Mouse (Mus musculus) liver, adult 2 months (tissue): ENCODE measurements at regions not wholly inside any gene's neighbourhood (a gene's known extent, or its start where the extent isn't known, plus 50 kb on each side); places are given as distances from the start of the nearest gene placed in this dataset.

Source experiments
- DNase-seq: peaks from one replicate; pipeline ENCODE4 v3.0.0-alpha.2; 2011; ENCODE audit warnings: low read depth, low spot score; ENCODE audit errors: extremely low read depth
- H3K27ac ChIP-seq: fragments of 200-500 bp; replicated peaks from 2 replicates; pipeline ENCODE4 v1.5.1; 2012; ENCODE audit warnings: low read depth, mild to moderate bottlenecking, control low read depth, inconsistent platforms, low read length; ENCODE audit not compliant: insufficient read depth
- H3K27me3 ChIP-seq: fragments of 200-500 bp; 2 replicates; pipeline ENCODE4 v1.6.1; 2012; ENCODE audit warnings: mild to moderate bottlenecking, moderate library complexity, low read length, inconsistent platforms; ENCODE audit not compliant: control insufficient read depth, insufficient read depth
- H3K36me3 ChIP-seq: fragments of 200-500 bp; 2 replicates; pipeline ENCODE4 v1.6.1; 2012; ENCODE audit warnings: low read length, inconsistent platforms; ENCODE audit not compliant: control insufficient read depth, insufficient read depth
- H3K4me1 ChIP-seq: fragments of 200-500 bp; 2 replicates; pipeline ENCODE4 v1.6.1; 2011; ENCODE audit warnings: low read length; ENCODE audit not compliant: control insufficient read depth, insufficient read depth
- H3K4me3 ChIP-seq: fragments of 200-500 bp; 2 replicates; pipeline ENCODE4 v1.5.1; 2011; ENCODE audit warnings: low read depth, mild to moderate bottlenecking, control low read depth, low read length, moderate library complexity; ENCODE audit not compliant: insufficient read depth
- H3K79me2 ChIP-seq: fragments of 200-500 bp; 2 replicates; pipeline ENCODE4 v1.6.1; 2012; ENCODE audit warnings: inconsistent platforms, mild to moderate bottlenecking, low read length, moderate library complexity; ENCODE audit not compliant: control insufficient read depth, insufficient read depth
- H3K9ac ChIP-seq: fragments of 200-500 bp; 2 replicates; pipeline ENCODE4 v1.6.1; 2012; ENCODE audit warnings: low read depth, mild to moderate bottlenecking, control low read depth, inconsistent platforms, low read length
- CTCF ChIP-seq: fragments of 200-500 bp; IDR thresholded peaks from 2 replicates; pipeline ENCODE4 v1.5.1; 2011; ENCODE audit warnings: low read depth, low read length, control low read depth
- POLR2A ChIP-seq: fragments of 200-500 bp; IDR thresholded peaks from 2 replicates; pipeline ENCODE4 v1.6.1; 2011; ENCODE audit warnings: low read length, control low read depth; ENCODE audit not compliant: insufficient read depth; ENCODE audit errors: extremely low read depth
- WGBS: fragments of 180-500 bp; shearing (Covaris S2); methylation state at CpG from one replicate; pipeline ENCODE4 v1.1.7; 2018; 5-methylcytosine and 5-hydroxymethylcytosine counted together

- Histone ChIP-seq H3K27ac (no peak overlapping the region), H3K4me3 (no peak overlapping the region), H3K9ac (no peak overlapping the region), H3K4me1 (no peaks in the 10 kb centered on the region), H3K27me3 (no peaks in the 10 kb centered on the region), H3K79me2 (no peaks in the 10 kb centered on the region), H3K36me3 (no peaks in the 10 kb centered on the region)
- WGBS = 88% methylated on average over 2 of the region's 2 CpGs
- DNase-seq = no peak
- TF ChIP-seq CTCF (no peak), POLR2A (no peak)
These were observed 369.6 kb downstream of the Fgf9 start for GRCm38 (mm10) chr14:58439963-58440362.

GRCm38 (mm10) chr14:58436096-58436495 is 365.7 kb downstream of the Fgf9 start:
- WGBS = 71% methylated on average over 3 of the region's 3 CpGs
- DNase-seq = no peak
- no peaks in the 10 kb centered on the region for H3K79me2 ChIP-seq
- H3K4me1 ChIP-seq = no peaks in the 10 kb centered on the region
- no peak for TF ChIP-seq POLR2A
- H3K27me3 ChIP-seq = no peaks in the 10 kb centered on the region
- no peak overlapping the region for H3K27ac ChIP-seq
- no peaks in the 10 kb centered on the region for H3K36me3 ChIP-seq
- H3K9ac ChIP-seq = no peak overlapping the region
- H3K4me3 ChIP-seq = no peak overlapping the region

GRCm38 (mm10) chr14:58426472-58426871 is 356.1 kb downstream of the Fgf9 start:
- WGBS = 68% methylated on average over 6 of the region's 6 CpGs
- no peak overlapping the region for H3K4me3 ChIP-seq
- no peaks in the 10 kb centered on the region for H3K4me1 ChIP-seq
- no peak overlapping the region for H3K9ac ChIP-seq
- H3K79me2 ChIP-seq = no peaks in the 10 kb centered on the region
- no peaks in the 10 kb centered on the region; the same call in 1 of the 2 replicates for H3K27me3 ChIP-seq
- no peaks in the 10 kb centered on the region for H3K36me3 ChIP-seq
- H3K27ac ChIP-seq = no peak overlapping the region
- no peak for DNase-seq
- TF ChIP-seq POLR2A = no peak
- no peak for TF ChIP-seq CTCF

GRCm38 (mm10) chr14:58421904-58422303 is 351.6 kb downstream of the Fgf9 start:
- Histone ChIP-seq H3K9ac (no peak overlapping the region), H3K4me1 (no peaks in the 10 kb centered on the region), H3K36me3 (no peaks in the 10 kb centered on the region), H3K27me3 (no peaks in the 10 kb centered on the region; the same call in 1 of the 2 replicates), H3K4me3 (no peak overlapping the region), H3K79me2 (no peaks in the 10 kb centered on the region), H3K27ac (no peak overlapping the region)
- no peak for TF ChIP-seq POLR2A
- TF ChIP-seq CTCF = no peak
- 68% methylated on average over 5 of the region's 5 CpGs for WGBS
- no peak for DNase-seq

GRCm38 (mm10) chr14:58417545-58417944 is 347.2 kb downstream of the Fgf9 start:
- H3K79me2 ChIP-seq = no peaks in the 10 kb centered on the region
- no peak for DNase-seq
- WGBS = 72% methylated on average over 1 of the region's 1 CpGs
- no peak overlapping the region for H3K4me3 ChIP-seq
- TF ChIP-seq POLR2A (no peak), CTCF (no peak)
- no peaks in the 10 kb centered on the region for H3K36me3 ChIP-seq
- no peak overlapping the region for H3K9ac ChIP-seq
- no peaks in the 10 kb centered on the region; the same call in 1 of the 2 replicates for H3K27me3 ChIP-seq
- H3K4me1 ChIP-seq = no peaks in the 10 kb centered on the region
- no peak overlapping the region for H3K27ac ChIP-seq

GRCm38 (mm10) chr14:58392055-58392726 is 321.8 kb downstream of the Fgf9 start:
- H3K9ac ChIP-seq = no peak overlapping the region
- TF ChIP-seq POLR2A (no peak), CTCF (no peak)
- H3K27ac ChIP-seq = no peak overlapping the region
- H3K36me3 ChIP-seq = no peaks in the 10 kb centered on the region
- no peak for DNase-seq
- H3K79me2 ChIP-seq = no peaks in the 10 kb centered on the region
- no peaks in the 10 kb centered on the region for H3K4me1 ChIP-seq
- no peak overlapping the region for H3K4me3 ChIP-seq
- no peaks in the 10 kb centered on the region for H3K27me3 ChIP-seq
- 93% methylated on average over 9 of the region's 9 CpGs for WGBS
